Mouse (Mus musculus) heart, postnatal 0 days (tissue): ENCODE data around the gene Olfr1031. TPM values are rescaled to one million over a fixed set of nuclear protein-coding genes. Genes with fewer than 3 reads are reported as not detected.
"Not testable (repeated sequence)": the region's sequence is repeated elsewhere in the genome, so short reads cannot be mapped to it uniquely, and the experiment has no call there.

ENCODE experiments used
- ATAC-seq: fragments of 200-750 bp; cut with Nextera tagmentation; 2 replicates; pipeline ENCODE4 v1.8.0; 2017; ENCODE audit warnings: low read depth, moderate number of reproducible peaks, moderate library complexity; ENCODE audit not compliant: insufficient read depth
- DNase-seq: peaks from one replicate; pipeline ENCODE4 v3.0.0-alpha.2; 2016; ENCODE audit warnings: low spot score
- H3K27ac ChIP-seq: fragments of 300-500 bp; sonication (generic); 2 replicates; pipeline ENCODE4 v1.5.1; 2014; ENCODE audit warnings: low read depth, mild to moderate bottlenecking
- H3K27me3 ChIP-seq: fragments of 300-500 bp; sonication (generic); 2 replicates; pipeline ENCODE4 v1.6.1; 2014; ENCODE audit warnings: low read length, mixed read lengths; ENCODE audit not compliant: control insufficient read depth, insufficient read depth
- H3K36me3 ChIP-seq: fragments of 300-500 bp; sonication (generic); replicated peaks from 2 replicates; pipeline ENCODE4 v1.6.1; 2014; ENCODE audit warnings: low read length, mixed read lengths; ENCODE audit not compliant: control insufficient read depth, insufficient read depth
- H3K4me1 ChIP-seq: fragments of 300-500 bp; sonication (generic); 2 replicates; pipeline ENCODE4 v1.6.1; 2014; ENCODE audit warnings: antibody characterized with exemption; ENCODE audit not compliant: control insufficient read depth, insufficient read depth
- H3K4me2 ChIP-seq: fragments of 300-500 bp; sonication (generic); 2 replicates; pipeline ENCODE4 v1.6.1; 2014; ENCODE audit warnings: low read depth, mild to moderate bottlenecking, low read length, moderate library complexity
- H3K4me3 ChIP-seq: fragments of 300-500 bp; sonication (generic); 2 replicates; pipeline ENCODE4 v1.5.1; 2014; ENCODE audit warnings: low read depth, low read length
- H3K9ac ChIP-seq: fragments of 300-500 bp; sonication (generic); replicated peaks from 2 replicates; pipeline ENCODE4 v1.6.1; 2014; ENCODE audit warnings: low read depth, low read length, mixed read lengths
- H3K9me3 ChIP-seq: fragments of 300-500 bp; sonication (generic); replicated peaks from 2 replicates; pipeline ENCODE4 v1.6.1; 2016; ENCODE audit warnings: low read length; ENCODE audit not compliant: control insufficient read depth
- CTCF ChIP-seq: IDR thresholded peaks from 2 replicates; pipeline ENCODE4 v1.5.1; 2016; ENCODE audit warnings: antibody characterized with exemption, control low read depth, low read depth
- EP300 ChIP-seq: IDR thresholded peaks from 2 replicates; pipeline ENCODE4 v1.6.1; 2016; ENCODE audit warnings: antibody characterized with exemption, low read depth
- WGBS: fragments of 180-500 bp; shearing (Covaris S2); extraction: QIAGEN DNeasy Blood & Tissue Kit; methylation state at CpG from one replicate; pipeline ENCODE4 v1.1.7; 2014; 5-methylcytosine and 5-hydroxymethylcytosine counted together
- polyA plus RNA-seq: library from polyadenylated mRNA; unstranded; fragments of >200 nt; fragmentation: Nextera tagmentation; extraction: Ambion mirVana; gene quantifications from 2 replicates; pipeline ENCODE4 v1.2.1, GENCODE M21; 2015
- total RNA-seq: library from RNA; depleted of rRNA; stranded (reverse); fragments of >200 nt; gene quantifications from 2 replicates; pipeline ENCODE4 v1.2.3, GENCODE M21; 2014; ENCODE audit warnings: low replicate concordance; rRNA removed

Gene Olfr1031
- total RNA-seq (not detected in 2 replicates), polyA plus RNA-seq (not detected in 2 replicates)

DNA sequence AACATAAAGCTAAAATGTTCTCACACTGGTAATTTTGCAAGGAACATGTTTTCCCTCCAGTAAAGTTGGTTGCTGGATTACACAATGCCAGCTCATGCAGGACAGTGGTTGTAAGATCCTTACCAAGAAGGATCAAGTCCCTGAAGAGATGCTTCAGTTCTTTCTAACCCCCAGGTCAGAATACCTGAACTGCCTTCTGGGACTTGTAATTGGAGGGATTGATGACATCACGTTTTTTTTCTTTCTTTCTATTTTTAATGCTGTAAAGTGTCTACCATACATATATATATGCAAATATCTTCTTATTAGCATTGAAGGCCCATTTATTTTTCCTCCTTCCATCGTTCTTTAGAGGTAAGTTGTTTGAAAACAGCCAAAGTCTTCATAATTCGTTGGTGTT lies at the start of gene Olfr1031:
Gene Olfr1031 (plus strand): TSS at position 301 of the 400 bp plus-strand sequence.
- Histone ChIP-seq H3K4me2 (no peak within 1 kb of the TSS), H3K9me3 (no peaks in the 10 kb centered on the region), H3K36me3 (no peaks in the 10 kb centered on the region), H3K27me3 (no peaks in the 10 kb centered on the region), H3K27ac (no peak within 1 kb of the TSS), H3K9ac (no peak within 1 kb of the TSS), H3K4me1 (no peaks in the 10 kb centered on the region), H3K4me3 (no peak within 1 kb of the TSS)
- ATAC-seq (no peak), DNase-seq (no peak)
- WGBS: 49% methylated on average over 3 of the region's 3 CpGs
- TF ChIP-seq CTCF (no peak), EP300 (no peak)

DNA sequence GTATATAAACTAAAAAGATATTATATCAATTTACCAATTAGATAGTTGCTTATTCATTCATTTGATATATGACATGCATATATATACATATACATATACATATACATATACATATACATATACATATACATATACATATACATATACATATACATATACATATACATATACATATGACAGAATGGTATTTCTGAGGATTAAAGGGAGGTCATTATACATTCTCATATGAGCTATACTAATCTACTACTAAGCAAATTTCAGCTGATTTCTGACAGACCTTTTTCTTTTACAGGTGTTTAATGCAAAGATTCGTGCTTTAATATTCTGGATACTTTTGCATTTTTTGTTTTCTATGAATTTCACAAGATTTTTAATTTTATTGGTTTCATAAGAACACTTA lies 40.0 kb upstream of the Olfr1031 start, which contains the start of gene Olfr1028:
Gene Olfr1028 (plus strand): TSS at position 301 of the 400 bp plus-strand sequence.
- 67% methylated on average over 1 of the region's 1 CpGs for WGBS
- no peaks in the 10 kb centered on the region for H3K27me3 ChIP-seq

DNA sequence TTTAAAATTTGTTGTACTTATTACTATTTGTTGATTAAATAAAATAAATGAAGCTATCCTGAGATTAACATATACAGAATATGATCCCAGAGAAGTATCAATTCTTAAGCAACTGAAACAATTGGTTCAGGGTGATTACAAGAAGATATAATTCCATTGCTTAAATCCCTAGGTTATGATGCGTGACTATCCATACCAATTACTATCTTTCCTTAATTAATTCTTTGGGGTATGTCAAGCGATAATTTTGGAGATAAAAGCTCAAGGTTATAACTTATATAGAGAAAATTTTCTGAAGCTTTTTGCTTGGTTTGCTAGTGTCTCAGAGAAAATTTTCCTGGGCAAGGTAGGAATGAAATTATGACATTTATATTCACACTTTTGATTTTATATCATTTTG lies 16.5 kb upstream of the Olfr1031 start, which contains the start of gene Olfr1029:
Gene Olfr1029 (plus strand): TSS at position 301 of the 400 bp plus-strand sequence.
- Histone ChIP-seq H3K9ac (no peak within 1 kb of the TSS), H3K9me3 (no peaks in the 10 kb centered on the region), H3K27me3 (no peaks in the 10 kb centered on the region), H3K36me3 (no peaks in the 10 kb centered on the region), H3K4me2 (no peak within 1 kb of the TSS), H3K27ac (no peak within 1 kb of the TSS), H3K4me1 (no peaks in the 10 kb centered on the region), H3K4me3 (no peak within 1 kb of the TSS)
- ATAC-seq: no peak
- TF ChIP-seq EP300 (no peak), CTCF (no peak)
- 78% methylated on average over 2 of the region's 2 CpGs for WGBS
- DNase-seq: no peak

More for the DNA sequence above, 40.0 kb upstream of the Olfr1031 start, which contains the start of gene Olfr1028:
- no peak within 1 kb of the TSS for H3K4me3 ChIP-seq
- DNase-seq (no peak), ATAC-seq (no peak)
- TF ChIP-seq EP300 (no peak), CTCF (no peak)
- H3K36me3 ChIP-seq: no peaks in the 10 kb centered on the region
- no peak within 1 kb of the TSS for H3K9ac ChIP-seq
- H3K27ac ChIP-seq: no peak within 1 kb of the TSS
- H3K9me3 ChIP-seq: no peaks in the 10 kb centered on the region
- no peak within 1 kb of the TSS for H3K4me2 ChIP-seq
- no peaks in the 10 kb centered on the region for H3K4me1 ChIP-seq

DNA sequence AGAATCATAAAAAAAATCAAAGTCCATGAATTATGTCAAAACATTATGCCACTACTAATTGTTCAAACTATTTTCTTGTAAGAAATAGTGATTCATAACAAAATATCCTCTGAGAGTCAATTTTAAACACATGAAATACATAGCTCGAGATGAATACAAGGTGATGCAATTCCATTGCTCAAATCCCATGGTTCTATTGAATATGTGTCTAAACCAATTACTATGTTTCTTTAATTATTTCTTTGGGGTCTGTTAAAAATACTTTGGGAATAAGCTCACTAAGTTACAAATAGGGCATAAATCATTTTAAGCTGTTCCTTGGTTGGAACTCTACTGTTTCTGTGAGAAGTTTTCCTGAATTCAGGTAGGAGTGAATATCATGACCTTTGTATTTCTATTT lies 11.1 kb upstream of the Olfr1031 start, which contains the start of gene Olfr1030:
Gene Olfr1030 (plus strand): TSS at position 301 of the 400 bp plus-strand sequence.
- ATAC-seq: no peak
- Histone ChIP-seq H3K27me3 (no peaks in the 10 kb centered on the region), H3K36me3 (no peaks in the 10 kb centered on the region), H3K4me2 (no peak within 1 kb of the TSS), H3K9ac (no peak within 1 kb of the TSS), H3K9me3 (no peaks in the 10 kb centered on the region), H3K27ac (no peak within 1 kb of the TSS), H3K4me3 (no peak within 1 kb of the TSS), H3K4me1 (no peaks in the 10 kb centered on the region)
- DNase-seq: no peak
- TF ChIP-seq CTCF (no peak), EP300 (no peak)
- WGBS: 38% methylated on average over 1 of the region's 1 CpGs

DNA sequence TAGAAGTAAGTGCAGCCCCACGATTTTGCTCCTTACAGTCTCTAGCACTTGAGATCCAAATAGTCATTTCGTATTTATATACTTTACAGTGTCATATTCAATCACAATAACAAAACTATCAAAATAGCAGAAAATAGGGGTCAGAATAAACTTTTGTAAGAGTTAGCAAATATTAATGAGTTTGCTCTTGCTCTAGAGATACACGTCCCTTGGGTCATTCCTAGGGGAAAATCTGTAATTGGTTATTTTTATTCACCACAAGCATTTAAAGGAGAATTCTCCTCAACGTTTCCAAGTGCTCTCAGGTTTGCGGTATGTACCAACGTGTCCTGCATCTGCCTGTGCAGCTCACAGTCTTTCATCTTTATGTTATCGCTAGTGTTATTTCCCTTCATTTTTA lies 15.1 kb downstream of the Olfr1031 start, which contains the start of gene Olfr1032:
Gene Olfr1032 (plus strand): TSS at position 301 of the 400 bp plus-strand sequence.
- Histone ChIP-seq H3K9ac (no peak within 1 kb of the TSS), H3K4me1 (no peaks in the 10 kb centered on the region), H3K27ac (no peak within 1 kb of the TSS), H3K27me3 (no peaks in the 10 kb centered on the region), H3K4me2 (no peak within 1 kb of the TSS), H3K9me3 (no peaks in the 10 kb centered on the region), H3K36me3 (no peaks in the 10 kb centered on the region), H3K4me3 (no peak within 1 kb of the TSS)
- 75% methylated on average over 7 of the region's 7 CpGs for WGBS
- DNase-seq (no peak), ATAC-seq (no peak)
- TF ChIP-seq EP300 (no peak), CTCF (no peak)

DNA sequence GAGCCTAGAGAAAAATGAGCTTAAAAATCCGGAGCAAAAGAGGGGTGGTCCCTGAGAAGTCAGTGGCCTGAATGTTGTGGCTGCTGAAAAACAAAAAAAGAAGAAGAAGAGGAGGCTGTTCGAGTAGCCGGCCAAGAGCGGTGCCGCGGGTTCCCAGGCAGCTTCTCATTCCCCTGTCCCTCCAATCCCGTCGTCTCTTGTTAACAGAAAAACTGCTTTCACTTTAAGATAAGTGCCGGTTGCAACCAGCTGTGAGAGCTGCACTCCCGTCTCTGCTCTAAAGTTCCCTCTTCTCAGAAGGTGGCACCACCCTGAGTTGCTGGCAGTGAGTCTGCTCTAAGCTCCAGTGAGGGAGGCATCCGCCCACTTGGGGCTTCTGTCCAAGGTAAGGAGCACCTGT lies 30.3 kb downstream of the Olfr1031 start, which contains the start of gene Olfr1033:
Gene Olfr1033 (plus strand): TSS at position 228 of the 400 bp plus-strand sequence.
- not testable (repeated sequence) for H3K4me1 ChIP-seq, H3K36me3 ChIP-seq, ATAC-seq, H3K27me3 ChIP-seq, H3K9me3 ChIP-seq
- Histone ChIP-seq H3K27ac (peak within 1 kb of the TSS; percentile 81), H3K9ac (peak within 1 kb of the TSS; percentile 53), H3K4me3 (peak within 1 kb of the TSS; percentile 46), H3K4me2 (peak within 1 kb of the TSS; percentile 52)
- peak; percentile 42 for DNase-seq
- 0% methylated on average over 10 of the region's 11 CpGs for WGBS

DNA sequence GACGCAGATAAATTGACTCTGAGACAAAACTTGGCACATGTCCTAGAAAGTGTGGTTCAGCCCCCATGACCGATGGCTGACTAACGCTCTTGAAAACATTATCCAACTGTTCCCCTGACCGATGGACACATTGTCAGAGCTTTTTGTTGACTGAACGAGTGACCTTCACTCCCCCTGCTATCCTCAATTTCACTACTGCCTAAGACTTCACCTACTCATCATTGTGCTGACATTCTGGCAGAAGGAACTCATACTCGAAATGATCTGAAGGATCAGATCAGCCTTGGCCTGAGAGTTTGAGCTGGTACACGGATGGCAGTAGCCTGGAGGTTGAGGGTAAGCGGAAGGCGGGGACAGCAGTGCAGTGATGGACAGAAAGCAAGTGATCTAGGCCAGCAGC lies 31.4 kb downstream of the Olfr1031 start:
- not testable (repeated sequence) for H3K27me3 ChIP-seq, DNase-seq, H3K4me1 ChIP-seq, H3K27ac ChIP-seq, H3K9me3 ChIP-seq, H3K4me2 ChIP-seq, ATAC-seq, H3K9ac ChIP-seq, H3K4me3 ChIP-seq, H3K36me3 ChIP-seq
- 20% methylated on average over 3 of the region's 9 CpGs for WGBS
